Mouse (Mus musculus): Measurements from ENCODE around the gene Rap2a. TPM values are rescaled to one million over a fixed set of nuclear protein-coding genes. Genes with fewer than 3 reads are reported as not detected.

The Rap2a gene
- polyA plus RNA-seq, 1 experiment from 2014 or later, result 19.8 TPM

GRCm38 (mm10) chr14:120523296-120523695 is 45.1 kb downstream of the Rap2a start:
- WGBS, result 92% methylated on average over 5 of the region's 5 CpGs
- ATAC-seq, result no peak
- Histone ChIP-seq H3K4me1 (replicated peaks) (no peaks in the 10 kb centered on the region), H3K27ac (no peak overlapping the region), H3K4me2 (replicated peaks) (no peak overlapping the region), H3K27me3 (replicated peaks) (no peaks in the 10 kb centered on the region), H3K9ac (no peak overlapping the region), H3K36me3 (no peaks in the 10 kb centered on the region), H3K9me3 (no peaks in the 10 kb centered on the region), H3K4me3 (replicated peaks) (no peak overlapping the region)

DNA sequence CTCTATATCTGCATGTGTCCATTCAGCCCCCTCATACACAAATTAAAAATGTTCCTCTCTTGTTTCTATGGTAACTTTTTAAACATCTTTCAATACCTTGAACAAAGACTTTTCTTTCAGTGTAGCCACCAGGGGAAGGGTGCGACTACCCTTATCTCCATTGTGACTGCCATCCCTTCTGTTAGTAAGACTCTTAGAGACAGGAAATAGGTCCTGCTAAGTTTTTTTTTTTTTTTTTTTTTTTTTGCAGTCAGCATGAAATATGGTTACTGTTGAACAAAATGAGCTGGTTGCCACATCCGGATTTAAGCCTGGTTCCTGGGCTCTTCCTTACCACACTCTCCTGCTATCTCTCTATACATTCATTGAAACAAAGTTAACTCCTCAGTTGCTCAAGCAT is 47.4 kb downstream of the Rap2a start:
- 79% methylated on average over 2 of the region's 2 CpGs for WGBS
- Histone ChIP-seq H3K9ac (no peak overlapping the region), H3K36me3 (no peaks in the 10 kb centered on the region), H3K9me3 (no peaks in the 10 kb centered on the region), H3K27ac (no peak overlapping the region), H3K4me3 (replicated peaks) (no peak overlapping the region), H3K27me3 (replicated peaks) (no peaks in the 10 kb centered on the region), H3K4me2 (replicated peaks) (no peak overlapping the region), H3K4me1 (replicated peaks) (no peaks in the 10 kb centered on the region)
- ATAC-seq, result no peak

DNA sequence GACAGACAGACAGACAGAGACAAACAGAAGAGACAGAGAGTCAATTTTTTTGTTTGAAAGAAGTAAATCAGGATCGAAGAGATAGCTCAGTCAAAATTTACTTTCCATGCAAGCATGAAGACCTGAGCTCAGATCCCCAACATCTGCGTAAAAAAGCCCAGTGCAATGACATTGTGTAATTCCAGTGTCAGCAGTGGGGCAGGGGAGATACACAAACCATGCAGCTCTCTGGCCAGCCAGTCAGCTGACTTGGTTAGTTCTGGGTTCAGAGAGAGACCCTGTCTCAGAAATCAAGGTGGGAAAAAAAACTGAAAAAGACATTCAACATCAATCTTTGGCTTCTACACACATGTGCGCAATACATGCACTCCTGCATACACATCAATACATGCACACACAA is 55.1 kb downstream of the Rap2a start:
- 0 out of 2 replicates have a peak, but pooled peaks cover 5% of the 10 kb centered on the region for H3K4me1 ChIP-seq (replicated peaks)

DNA sequence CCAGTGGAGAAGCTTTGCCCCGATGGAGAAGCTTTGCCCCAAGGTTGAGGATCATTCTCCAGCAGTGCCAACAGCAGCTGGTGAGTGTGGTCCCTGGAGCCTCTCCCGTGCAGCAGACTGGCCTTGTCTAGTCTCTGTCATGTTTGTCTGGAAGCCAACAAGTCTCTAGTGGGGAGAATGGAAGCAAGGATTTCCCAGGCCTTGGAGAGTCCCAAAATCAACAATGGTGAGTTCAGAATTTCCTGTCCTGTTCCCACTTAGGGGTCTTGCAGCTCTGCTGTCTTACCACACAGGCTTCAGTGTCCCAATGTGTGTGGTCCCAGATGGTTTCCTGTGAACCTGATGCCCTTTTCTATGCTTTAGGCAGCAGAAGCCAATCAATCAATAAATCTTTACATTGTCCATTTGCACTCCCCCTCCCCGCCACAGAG is 56.6 kb downstream of the Rap2a start:
- Histone ChIP-seq H3K9me3 (no peaks in the 10 kb centered on the region), H3K4me3 (replicated peaks) (no peak overlapping the region), H3K4me1 (replicated peaks) (0 out of 2 replicates have a peak, but pooled peaks cover 5% of the 10 kb centered on the region), H3K27me3 (replicated peaks) (no peaks in the 10 kb centered on the region), H3K36me3 (no peaks in the 10 kb centered on the region), H3K4me2 (replicated peaks) (no peak overlapping the region), H3K27ac (peak overlapping the region; percentile 64; the same call in 1 of the 2 replicates), H3K9ac (no peak overlapping the region)
- ATAC-seq, result peak; percentile 83
- 46% methylated on average over 3 of the region's 3 CpGs for WGBS

More for the DNA sequence above, 55.1 kb downstream of the Rap2a start:
- Histone ChIP-seq H3K9ac (no peak overlapping the region), H3K4me2 (replicated peaks) (no peak overlapping the region), H3K9me3 (no peaks in the 10 kb centered on the region), H3K4me3 (replicated peaks) (no peak overlapping the region), H3K36me3 (no peaks in the 10 kb centered on the region), H3K27me3 (replicated peaks) (no peaks in the 10 kb centered on the region), H3K27ac (no peak overlapping the region)
- ATAC-seq, result no peak
- 93% methylated on average over 3 of the region's 3 CpGs for WGBS

- peak; percentile 73 for ATAC-seq
- H3K9me3 ChIP-seq, result no peaks in the 10 kb centered on the region
- no peak overlapping the region for H3K9ac ChIP-seq
- no peaks in the 10 kb centered on the region for H3K36me3 ChIP-seq
- 49% methylated on average over 4 of the region's 4 CpGs for WGBS
- H3K27ac ChIP-seq, result peak overlapping the region; percentile 49; the same call in 1 of the 2 replicates
- no peaks in the 10 kb centered on the region for H3K27me3 ChIP-seq (replicated peaks)
- no peak overlapping the region for H3K4me3 ChIP-seq (replicated peaks)
- 0 out of 2 replicates have a peak, but pooled peaks cover 5% of the 10 kb centered on the region for H3K4me1 ChIP-seq (replicated peaks)
- H3K4me2 ChIP-seq (replicated peaks), result no peak overlapping the region
Observed at GRCm38 (mm10) chr14:120535446-120535845, 57.2 kb downstream of the Rap2a start.

DNA sequence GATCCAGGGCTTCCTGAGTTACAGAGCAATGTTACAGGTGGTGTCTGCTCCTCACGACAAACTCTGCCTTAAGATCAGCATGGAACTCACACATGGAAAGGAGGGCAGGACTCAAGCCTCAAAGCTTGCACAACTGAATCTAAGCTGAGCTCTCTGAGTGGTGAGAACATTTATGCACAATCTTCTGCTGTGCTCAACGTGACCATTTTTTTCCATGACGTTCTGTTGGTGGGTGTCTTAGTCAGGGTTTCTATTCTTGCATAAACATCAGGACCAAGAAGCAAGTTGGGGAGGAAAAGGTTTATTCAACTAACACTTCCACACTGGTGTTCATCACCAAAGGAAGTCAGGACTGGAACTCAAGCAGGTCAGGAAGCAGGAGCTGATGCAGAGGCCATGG is 57.7 kb downstream of the Rap2a start:
- ATAC-seq, result no peak
- 61% methylated on average over 3 of the region's 3 CpGs for WGBS
- H3K4me3 ChIP-seq (replicated peaks), result no peak overlapping the region

GRCm38 (mm10) chr14:120539128-120539527 is 60.9 kb downstream of the Rap2a start:
- no peak for ATAC-seq
- H3K27me3 ChIP-seq (replicated peaks), result no peaks in the 10 kb centered on the region
- WGBS, result 70% methylated on average over 2 of the region's 2 CpGs

More for the DNA sequence above, 57.7 kb downstream of the Rap2a start:
- Histone ChIP-seq H3K27ac (peak overlapping the region; percentile 49; the same call in 1 of the 2 replicates), H3K36me3 (no peaks in the 10 kb centered on the region), H3K4me2 (replicated peaks) (no peak overlapping the region), H3K27me3 (replicated peaks) (no peaks in the 10 kb centered on the region), H3K9me3 (no peaks in the 10 kb centered on the region), H3K4me1 (replicated peaks) (0 out of 2 replicates have a peak, but pooled peaks cover 5% of the 10 kb centered on the region), H3K9ac (no peak overlapping the region)

DNA sequence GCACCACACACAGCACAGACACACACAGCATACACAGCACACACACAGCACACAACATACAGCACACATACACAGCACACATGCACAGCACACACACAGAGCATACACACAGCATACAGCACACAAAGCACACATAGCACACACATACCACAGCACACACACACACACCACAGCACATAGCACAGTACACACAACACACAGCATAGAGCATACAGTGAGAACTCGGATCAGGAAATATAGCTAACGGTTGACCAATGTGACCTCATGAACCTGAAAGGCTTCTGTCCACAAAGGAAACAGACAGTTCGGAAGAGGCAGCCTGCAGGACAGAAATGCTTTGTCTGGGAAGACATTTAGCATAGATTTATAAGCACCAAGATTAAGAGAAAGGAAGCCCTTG is 61.4 kb downstream of the Rap2a start:
- no peak overlapping the region for H3K4me3 ChIP-seq (replicated peaks)
- no peaks in the 10 kb centered on the region for H3K9me3 ChIP-seq
- no peaks in the 10 kb centered on the region for H3K4me1 ChIP-seq (replicated peaks)
- no peak for ATAC-seq
- no peaks in the 10 kb centered on the region for H3K36me3 ChIP-seq
- no peak overlapping the region for H3K9ac ChIP-seq
- no peaks in the 10 kb centered on the region for H3K27me3 ChIP-seq (replicated peaks)
- WGBS, result 43% methylated on average over 3 of the region's 3 CpGs
- H3K4me2 ChIP-seq (replicated peaks), result no peak overlapping the region
- no peak overlapping the region for H3K27ac ChIP-seq

More at GRCm38 (mm10) chr14:120539128-120539527, 60.9 kb downstream of the Rap2a start:
- no peak overlapping the region for H3K4me3 ChIP-seq (replicated peaks)
- no peaks in the 10 kb centered on the region for H3K36me3 ChIP-seq
- H3K27ac ChIP-seq, result no peak overlapping the region
- H3K4me2 ChIP-seq (replicated peaks), result no peak overlapping the region
- no peaks in the 10 kb centered on the region for H3K9me3 ChIP-seq
- H3K4me1 ChIP-seq (replicated peaks), result no peaks in the 10 kb centered on the region
- no peak overlapping the region for H3K9ac ChIP-seq

- Histone ChIP-seq H3K4me1 (replicated peaks) (no peaks in the 10 kb centered on the region), H3K36me3 (no peaks in the 10 kb centered on the region), H3K9me3 (no peaks in the 10 kb centered on the region), H3K27me3 (replicated peaks) (no peaks in the 10 kb centered on the region), H3K4me3 (replicated peaks) (no peak overlapping the region), H3K9ac (no peak overlapping the region), H3K27ac (no peak overlapping the region), H3K4me2 (replicated peaks) (no peak overlapping the region)
- no peak for ATAC-seq
- 75% methylated on average over 8 of the region's 8 CpGs for WGBS
Observed at GRCm38 (mm10) chr14:120542445-120542844, 64.2 kb downstream of the Rap2a start.

GRCm38 (mm10) chr14:120542976-120543375 is 64.7 kb downstream of the Rap2a start:
- H3K27me3 ChIP-seq (replicated peaks), result no peaks in the 10 kb centered on the region
- WGBS, result 83% methylated on average over 3 of the region's 3 CpGs
- ATAC-seq, result no peak
- no peaks in the 10 kb centered on the region for H3K36me3 ChIP-seq
- no peak overlapping the region for H3K27ac ChIP-seq
- H3K4me2 ChIP-seq (replicated peaks), result no peak overlapping the region
- no peaks in the 10 kb centered on the region for H3K4me1 ChIP-seq (replicated peaks)
- H3K9me3 ChIP-seq, result no peaks in the 10 kb centered on the region
- no peak overlapping the region for H3K9ac ChIP-seq
- H3K4me3 ChIP-seq (replicated peaks), result no peak overlapping the region

DNA sequence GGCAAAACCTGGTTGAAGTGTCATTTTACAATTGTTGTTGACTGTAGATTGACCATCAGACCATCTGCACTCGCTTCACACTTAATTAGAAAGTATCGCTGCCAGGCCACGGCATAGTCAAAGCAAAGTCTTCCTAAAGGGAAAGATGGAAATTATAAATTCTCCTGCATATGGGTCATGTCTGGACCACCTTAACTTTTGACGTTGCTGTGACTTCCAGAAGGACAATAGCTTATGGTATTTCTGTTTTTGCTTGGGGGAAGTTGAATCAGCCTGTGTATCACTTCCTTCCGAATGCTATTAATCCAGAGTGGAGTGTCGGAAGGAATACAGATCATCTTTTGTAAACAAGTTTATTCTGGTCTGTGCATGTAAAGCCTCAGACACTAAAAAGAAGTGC is 65.6 kb downstream of the Rap2a start:
- Histone ChIP-seq H3K27ac (no peak overlapping the region), H3K9ac (no peak overlapping the region), H3K4me1 (replicated peaks) (no peaks in the 10 kb centered on the region), H3K27me3 (replicated peaks) (no peaks in the 10 kb centered on the region), H3K4me2 (replicated peaks) (no peak overlapping the region), H3K4me3 (replicated peaks) (no peak overlapping the region), H3K9me3 (no peaks in the 10 kb centered on the region), H3K36me3 (no peaks in the 10 kb centered on the region)
- ATAC-seq, result no peak
- 77% methylated on average over 6 of the region's 6 CpGs for WGBS

DNA sequence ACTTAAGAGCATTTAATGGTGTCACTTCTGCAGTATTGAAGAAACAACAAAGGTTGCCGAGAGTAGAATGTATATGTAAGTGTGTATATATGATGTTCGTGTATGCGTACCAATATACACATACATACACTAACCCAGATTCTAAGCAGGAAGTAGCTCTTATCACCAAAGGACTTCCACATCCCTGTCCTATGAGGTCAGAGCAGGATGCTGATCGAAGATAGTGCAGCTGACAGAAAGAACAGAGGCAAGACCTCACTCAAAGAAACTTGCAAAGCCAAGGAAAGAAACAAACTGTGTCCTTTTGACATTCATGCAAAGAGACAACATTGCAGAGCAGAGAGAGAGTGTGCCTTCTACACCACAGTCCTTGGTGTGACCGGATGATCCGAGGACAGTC is 66.3 kb downstream of the Rap2a start:
- no peaks in the 10 kb centered on the region for H3K36me3 ChIP-seq
- no peak overlapping the region for H3K4me2 ChIP-seq (replicated peaks)
- no peak for ATAC-seq
- no peaks in the 10 kb centered on the region for H3K4me1 ChIP-seq (replicated peaks)
- no peak overlapping the region for H3K4me3 ChIP-seq (replicated peaks)
- H3K9ac ChIP-seq, result no peak overlapping the region
- H3K27ac ChIP-seq, result no peak overlapping the region
- H3K9me3 ChIP-seq, result no peaks in the 10 kb centered on the region
- no peaks in the 10 kb centered on the region for H3K27me3 ChIP-seq (replicated peaks)
- 77% methylated on average over 6 of the region's 6 CpGs for WGBS

GRCm38 (mm10) chr14:120544946-120545345 is 66.7 kb downstream of the Rap2a start:
- H3K27me3 ChIP-seq (replicated peaks), result no peaks in the 10 kb centered on the region
- no peak overlapping the region for H3K27ac ChIP-seq
- no peaks in the 10 kb centered on the region for H3K9me3 ChIP-seq
- ATAC-seq, result no peak
- H3K9ac ChIP-seq, result no peak overlapping the region
- H3K4me3 ChIP-seq (replicated peaks), result no peak overlapping the region
- WGBS, result 78% methylated on average over 2 of the region's 2 CpGs
- H3K36me3 ChIP-seq, result no peaks in the 10 kb centered on the region
- H3K4me1 ChIP-seq (replicated peaks), result no peaks in the 10 kb centered on the region
- no peak overlapping the region for H3K4me2 ChIP-seq (replicated peaks)
